Mouse (Mus musculus): Measurements from ENCODE around the gene Stau1. TPM values are rescaled to one million over a fixed set of nuclear protein-coding genes. Genes with fewer than 3 reads are reported as not detected.

Stau1 gene
- polyA plus RNA-seq, 1 experiment = 21.7 TPM

DNA sequence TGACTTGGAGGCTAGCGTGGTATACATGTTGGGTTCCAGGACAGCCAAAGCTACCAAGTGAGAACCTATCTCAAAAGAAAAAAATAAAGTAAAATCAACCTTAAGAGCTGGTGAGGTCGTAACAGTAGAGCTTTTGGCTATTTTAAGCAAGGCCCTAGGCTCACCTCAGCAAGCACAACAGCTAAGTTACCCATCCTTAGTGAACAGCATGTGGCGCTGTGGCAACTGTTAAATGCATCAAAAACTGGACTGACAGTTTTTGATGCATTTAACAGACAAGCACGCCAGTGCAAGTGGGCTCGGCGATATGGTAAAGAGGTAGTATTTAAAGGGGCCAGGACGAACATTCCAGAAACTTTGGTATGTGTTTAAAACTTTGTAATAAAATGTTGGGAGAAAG lies 5.2 kb downstream of the Stau1 start:
- TF ChIP-seq CTCF (IDR thresholded peaks at IDR 0.05; ENCODE audit: control insufficient read depth, insufficient read depth, insufficient replicate concordance, low read depth, low read length) (no peak), POLR2A (IDR thresholded peaks at IDR 0.05; ENCODE audit: control insufficient read depth, low read depth, low read length) (no peak)
- Histone ChIP-seq H3K4me1 (ENCODE audit: control insufficient read depth, insufficient read depth, low read length) (peaks cover 6% of the 10 kb centered on the region), H3K4me3 (ENCODE audit: control insufficient read depth, low read depth, low read length) (no peak overlapping the region)

DNA sequence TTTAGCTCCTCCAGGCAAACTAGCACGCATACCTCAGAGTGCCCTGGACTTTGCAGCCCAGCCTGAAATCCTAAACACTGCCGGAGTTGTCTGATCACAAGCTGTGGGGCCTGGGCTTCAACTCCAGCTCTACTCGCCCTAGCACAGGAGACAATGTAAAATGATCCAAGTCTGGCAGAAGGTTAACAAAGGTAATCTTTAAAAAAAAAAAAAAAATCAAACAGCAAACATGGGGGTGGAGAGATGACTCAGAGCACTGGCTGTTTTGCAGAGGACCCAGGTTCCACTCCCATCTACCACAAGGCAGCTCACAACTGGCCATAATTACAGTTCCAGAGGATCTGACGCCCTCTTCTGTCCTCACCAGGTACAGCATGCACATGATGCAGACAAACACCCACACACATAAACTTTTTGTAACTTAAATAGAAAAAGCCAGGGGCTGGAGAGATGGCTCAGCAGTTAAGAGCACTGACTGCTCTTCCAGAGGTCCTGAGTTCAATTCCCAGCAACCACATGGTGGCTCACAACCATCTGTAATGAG lies 12.7 kb downstream of the Stau1 start:
- TF ChIP-seq CTCF (IDR thresholded peaks at IDR 0.05; ENCODE audit: control insufficient read depth, insufficient read depth, insufficient replicate concordance, low read depth, low read length) = no peak
- no peak for TF ChIP-seq POLR2A (IDR thresholded peaks at IDR 0.05; ENCODE audit: control insufficient read depth, low read depth, low read length)
- H3K27me3 ChIP-seq (ENCODE audit: control insufficient read depth, insufficient read depth, low read length) = no peaks in the 10 kb centered on the region
- no peaks in the 10 kb centered on the region for H3K36me3 ChIP-seq (ENCODE audit: control insufficient read depth, insufficient read depth, low read length)
- no peaks in the 10 kb centered on the region for H3K4me1 ChIP-seq (ENCODE audit: control insufficient read depth, insufficient read depth, low read length)
- H3K27ac ChIP-seq (ENCODE audit: control insufficient read depth, insufficient read depth, low read depth, low read length) = no peak overlapping the region
- no peak overlapping the region for H3K4me3 ChIP-seq (ENCODE audit: control insufficient read depth, low read depth, low read length)

More for the DNA sequence above, 5.2 kb downstream of the Stau1 start:
- H3K27ac ChIP-seq (ENCODE audit: control insufficient read depth, insufficient read depth, low read depth, low read length) = no peak overlapping the region
- H3K27me3 ChIP-seq (ENCODE audit: control insufficient read depth, insufficient read depth, low read length) = no peaks in the 10 kb centered on the region
- no peaks in the 10 kb centered on the region for H3K36me3 ChIP-seq (ENCODE audit: control insufficient read depth, insufficient read depth, low read length)

GRCm38 (mm10) chr2:166980161-166980560 lies 15.9 kb downstream of the Stau1 start:
- H3K4me3 ChIP-seq (ENCODE audit: control insufficient read depth, low read depth, low read length) = no peak overlapping the region
- H3K36me3 ChIP-seq (ENCODE audit: control insufficient read depth, insufficient read depth, low read length) = no peaks in the 10 kb centered on the region
- H3K27me3 ChIP-seq (ENCODE audit: control insufficient read depth, insufficient read depth, low read length) = no peaks in the 10 kb centered on the region
- TF ChIP-seq POLR2A (IDR thresholded peaks at IDR 0.05; ENCODE audit: control insufficient read depth, low read depth, low read length) (no peak), CTCF (IDR thresholded peaks at IDR 0.05; ENCODE audit: control insufficient read depth, insufficient read depth, insufficient replicate concordance, low read depth, low read length) (no peak)
- no peak overlapping the region for H3K27ac ChIP-seq (ENCODE audit: control insufficient read depth, insufficient read depth, low read depth, low read length)
- no peaks in the 10 kb centered on the region; the same call in 1 of the 2 replicates for H3K4me1 ChIP-seq (ENCODE audit: control insufficient read depth, insufficient read depth, low read length)

DNA sequence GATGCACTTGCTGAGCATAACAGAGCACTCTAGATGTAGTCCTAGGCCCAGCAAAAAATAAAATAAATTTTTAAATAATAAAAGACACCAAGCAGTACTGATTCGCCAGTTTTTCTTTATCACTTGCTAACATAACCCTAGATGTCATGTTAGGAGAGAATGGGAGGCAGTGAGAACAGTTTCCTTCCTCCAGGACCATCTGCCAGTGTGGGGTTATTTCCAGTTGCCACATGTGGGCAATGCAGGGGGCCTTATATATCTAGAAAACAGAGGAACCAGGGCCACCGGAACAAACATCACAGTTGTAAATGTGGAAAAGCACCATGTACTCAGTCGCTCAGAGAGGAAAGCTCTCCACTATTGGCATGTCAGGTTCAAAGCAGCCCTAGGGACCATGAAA lies 18.6 kb downstream of the Stau1 start:
- Histone ChIP-seq H3K27me3 (ENCODE audit: control insufficient read depth, insufficient read depth, low read length) (no peaks in the 10 kb centered on the region), H3K4me1 (ENCODE audit: control insufficient read depth, insufficient read depth, low read length) (no peaks in the 10 kb centered on the region; the same call in none of the 2 replicates), H3K4me3 (ENCODE audit: control insufficient read depth, low read depth, low read length) (no peak overlapping the region), H3K27ac (ENCODE audit: control insufficient read depth, insufficient read depth, low read depth, low read length) (no peak overlapping the region), H3K36me3 (ENCODE audit: control insufficient read depth, insufficient read depth, low read length) (no peaks in the 10 kb centered on the region)
- TF ChIP-seq CTCF (IDR thresholded peaks at IDR 0.05; ENCODE audit: control insufficient read depth, insufficient read depth, insufficient replicate concordance, low read depth, low read length) (no peak), POLR2A (IDR thresholded peaks at IDR 0.05; ENCODE audit: control insufficient read depth, low read depth, low read length) (no peak)

- H3K4me3 ChIP-seq (ENCODE audit: control insufficient read depth, low read depth, low read length) = no peak overlapping the region
- no peaks in the 10 kb centered on the region; the same call in none of the 2 replicates for H3K4me1 ChIP-seq (ENCODE audit: control insufficient read depth, insufficient read depth, low read length)
- no peaks in the 10 kb centered on the region for H3K36me3 ChIP-seq (ENCODE audit: control insufficient read depth, insufficient read depth, low read length)
- H3K27me3 ChIP-seq (ENCODE audit: control insufficient read depth, insufficient read depth, low read length) = no peaks in the 10 kb centered on the region
- H3K27ac ChIP-seq (ENCODE audit: control insufficient read depth, insufficient read depth, low read depth, low read length) = no peak overlapping the region
- TF ChIP-seq POLR2A (IDR thresholded peaks at IDR 0.05; ENCODE audit: control insufficient read depth, low read depth, low read length) (no peak), CTCF (IDR thresholded peaks at IDR 0.05; ENCODE audit: control insufficient read depth, insufficient read depth, insufficient replicate concordance, low read depth, low read length) (no peak)
Measured at GRCm38 (mm10) chr2:166976356-166976755, 19.7 kb downstream of the Stau1 start.

DNA sequence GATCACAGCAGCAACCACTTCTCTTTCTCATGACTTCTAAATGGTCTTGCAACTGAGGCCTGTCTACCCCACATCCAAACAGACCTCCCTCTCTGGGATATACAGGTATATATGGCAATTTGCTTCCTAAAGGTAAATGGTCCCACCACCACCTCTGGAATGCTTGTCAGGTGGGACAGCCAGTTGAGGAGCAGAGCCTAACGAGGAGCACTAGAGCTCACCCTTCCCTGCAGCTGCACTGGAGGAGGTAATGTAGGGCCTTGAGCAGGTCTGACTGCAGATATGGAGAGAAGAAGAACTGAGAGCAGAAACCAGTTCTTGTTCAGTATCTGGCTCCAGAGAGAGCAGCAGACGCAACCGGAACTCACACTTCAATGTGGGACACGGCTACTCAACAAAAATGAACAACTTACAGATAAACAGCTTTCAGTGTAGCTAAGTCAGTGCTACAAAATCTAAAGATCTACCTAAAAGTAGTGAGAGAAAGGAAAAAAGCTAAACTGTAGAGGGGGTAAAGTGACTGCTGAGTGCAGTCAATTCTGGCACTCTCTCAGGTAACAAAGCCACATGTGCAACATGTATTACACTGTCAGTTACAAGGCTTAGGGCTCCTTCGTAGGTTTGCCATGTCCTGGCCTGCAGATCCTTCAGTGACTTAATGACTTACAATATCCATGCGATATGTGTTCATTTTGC lies 21.8 kb downstream of the Stau1 start:
- TF ChIP-seq POLR2A (IDR thresholded peaks at IDR 0.05; ENCODE audit: control insufficient read depth, low read depth, low read length) = no peak
- no peak for TF ChIP-seq CTCF (IDR thresholded peaks at IDR 0.05; ENCODE audit: control insufficient read depth, insufficient read depth, insufficient replicate concordance, low read depth, low read length)
- no peak overlapping the region; the same call in 1 of the 2 replicates for H3K27ac ChIP-seq (ENCODE audit: control insufficient read depth, insufficient read depth, low read depth, low read length)
- no peaks in the 10 kb centered on the region for H3K36me3 ChIP-seq (ENCODE audit: control insufficient read depth, insufficient read depth, low read length)
- no peaks in the 10 kb centered on the region for H3K27me3 ChIP-seq (ENCODE audit: control insufficient read depth, insufficient read depth, low read length)
- no peak overlapping the region for H3K4me3 ChIP-seq (ENCODE audit: control insufficient read depth, low read depth, low read length)
- no peaks in the 10 kb centered on the region; the same call in none of the 2 replicates for H3K4me1 ChIP-seq (ENCODE audit: control insufficient read depth, insufficient read depth, low read length)

- Histone ChIP-seq H3K4me3 (ENCODE audit: control insufficient read depth, low read depth, low read length) (no peak overlapping the region), H3K27ac (ENCODE audit: control insufficient read depth, insufficient read depth, low read depth, low read length) (no peak overlapping the region), H3K4me1 (ENCODE audit: control insufficient read depth, insufficient read depth, low read length) (no peaks in the 10 kb centered on the region; the same call in none of the 2 replicates), H3K27me3 (ENCODE audit: control insufficient read depth, insufficient read depth, low read length) (no peaks in the 10 kb centered on the region), H3K36me3 (ENCODE audit: control insufficient read depth, insufficient read depth, low read length) (no peaks in the 10 kb centered on the region)
- TF ChIP-seq CTCF (IDR thresholded peaks at IDR 0.05; ENCODE audit: control insufficient read depth, insufficient read depth, insufficient replicate concordance, low read depth, low read length) (no peak), POLR2A (IDR thresholded peaks at IDR 0.05; ENCODE audit: control insufficient read depth, low read depth, low read length) (no peak)
Measured at GRCm38 (mm10) chr2:166973153-166973552, 22.9 kb downstream of the Stau1 start.

Measured in testis, adult 2 months (tissue).